Comparison of ENCODE assay signal across 10 mouse cellular contexts in genomic region chr10:90431974-90432373, GRCm38 (mm10).
A peak's percentile ranks its signal among the peaks of the same experiment; 100 is the strongest.
DNase-seq lines count a peak whose midpoint lies in the region; ATAC-seq lines count a peak whose summit lies in the region.
"Had no signal": no experiment of that assay in that cellular context is flagged by ENCODE, and none has a peak within 500 bp of the region (broad histone marks: within the 10 kb centered on the region; RNA-seq: fewer than 3 reads in every experiment).

No protein-coding gene starts in this region.

- peaks cover 4% of the 10 kb centered on the region; the same call in 1 of the 2 replicates for H3K4me1 ChIP-seq in embryonic facial prominence, embryonic 12.5 days
- peaks cover 15% of the 10 kb centered on the region for H3K4me1 ChIP-seq in embryonic facial prominence, embryonic 10.5 days
- 0 out of 2 replicates have a peak, but pooled peaks cover 3% of the 10 kb centered on the region for H3K4me1 ChIP-seq in midbrain, embryonic 16.5 days (ENCODE audit: control insufficient read depth, insufficient read depth, low read length)
- H3K4me1 ChIP-seq in midbrain, embryonic 11.5 days (ENCODE audit: control insufficient read depth, insufficient read depth, low read length), result no peaks in the 10 kb centered on the region
- H3K4me1 ChIP-seq: heart, embryonic 15.5 days; liver, embryonic 15.5 days had no signal

- no peaks in the 10 kb centered on the region for H3K9me3 ChIP-seq in embryonic facial prominence, embryonic 12.5 days
- no peaks in the 10 kb centered on the region for H3K9me3 ChIP-seq in embryonic facial prominence, embryonic 10.5 days
- H3K9me3 ChIP-seq in midbrain, embryonic 16.5 days (replicated peaks; ENCODE audit: control insufficient read depth, low read length, poor library complexity, severe bottlenecking), result 0 out of 2 replicates have a peak, but pooled peaks cover 3% of the 10 kb centered on the region
- no peaks in the 10 kb centered on the region for H3K9me3 ChIP-seq in midbrain, embryonic 11.5 days (ENCODE audit: control insufficient read depth, low read length)
- H3K9me3 ChIP-seq: heart, embryonic 15.5 days; liver, embryonic 15.5 days had no signal

- intact Hi-C loops in left cerebral cortex, postnatal 10 days (cut with DNase I), result loop anchor here (5.0 kb wide), 1 partner anchor 145 kb away; no protein-coding TSS in a partner anchor

- H3K4me3 ChIP-seq in embryonic facial prominence, embryonic 12.5 days, result no peak overlapping the region
- H3K4me3 ChIP-seq in embryonic facial prominence, embryonic 10.5 days, result no peak overlapping the region
- no peak overlapping the region for H3K4me3 ChIP-seq in midbrain, embryonic 16.5 days (ENCODE audit: low read depth, low read length)
- no peak overlapping the region for H3K4me3 ChIP-seq in midbrain, embryonic 11.5 days (ENCODE audit: low read depth, low read length)
- H3K4me3 ChIP-seq: heart, embryonic 15.5 days; liver, embryonic 15.5 days had no signal

- H3K27me3 ChIP-seq in embryonic facial prominence, embryonic 12.5 days, result no peaks in the 10 kb centered on the region
- no peaks in the 10 kb centered on the region for H3K27me3 ChIP-seq in embryonic facial prominence, embryonic 10.5 days (replicated peaks; ENCODE audit: low read depth, poor library complexity, severe bottlenecking)
- no peaks in the 10 kb centered on the region for H3K27me3 ChIP-seq in midbrain, embryonic 16.5 days (ENCODE audit: control insufficient read depth, insufficient read depth, low read depth, low read length)
- H3K27me3 ChIP-seq in midbrain, embryonic 11.5 days (ENCODE audit: control insufficient read depth, insufficient read depth, low read length), result no peaks in the 10 kb centered on the region
- H3K27me3 ChIP-seq: heart, embryonic 15.5 days; liver, embryonic 15.5 days had no signal

- no peaks in the 10 kb centered on the region for H3K36me3 ChIP-seq in embryonic facial prominence, embryonic 12.5 days
- no peaks in the 10 kb centered on the region for H3K36me3 ChIP-seq in embryonic facial prominence, embryonic 10.5 days (replicated peaks)
- no peaks in the 10 kb centered on the region for H3K36me3 ChIP-seq in midbrain, embryonic 16.5 days (ENCODE audit: control insufficient read depth, insufficient read depth, low read length)
- H3K36me3 ChIP-seq in midbrain, embryonic 11.5 days (ENCODE audit: control insufficient read depth, insufficient read depth, low read length), result no peaks in the 10 kb centered on the region
- H3K36me3 ChIP-seq: heart, embryonic 15.5 days; liver, embryonic 15.5 days had no signal

- ATAC-seq in embryonic facial prominence, embryonic 12.5 days (ENCODE audit: insufficient number of reproducible peaks, insufficient read depth, low FRiP score, low TSS enrichment), result no peak
- no peak for ATAC-seq in midbrain, embryonic 16.5 days
- ATAC-seq in midbrain, embryonic 11.5 days (ENCODE audit: low FRiP score), result no peak

- 39% methylated on average over 9 of the region's 9 CpGs for WGBS in embryonic facial prominence, embryonic 12.5 days
- WGBS in embryonic facial prominence, embryonic 10.5 days, result 48% methylated on average over 9 of the region's 9 CpGs
- WGBS in midbrain, embryonic 16.5 days, result 57% methylated on average over 9 of the region's 9 CpGs
- WGBS in midbrain, embryonic 11.5 days, result 82% methylated on average over 9 of the region's 9 CpGs

- peak overlapping the region; percentile 34; the same call in 1 of the 2 replicates for H3K4me2 ChIP-seq in embryonic facial prominence, embryonic 12.5 days (replicated peaks)
- H3K4me2 ChIP-seq in midbrain, embryonic 16.5 days (ENCODE audit: low read length), result peak overlapping the region; percentile 8; the same call in 1 of the 2 replicates
- no peak overlapping the region for H3K4me2 ChIP-seq in midbrain, embryonic 11.5 days
- H3K4me2 ChIP-seq: heart, embryonic 15.5 days; liver, embryonic 15.5 days had no signal

- no peak overlapping the region for H3K27ac ChIP-seq in embryonic facial prominence, embryonic 12.5 days
- H3K27ac ChIP-seq in embryonic facial prominence, embryonic 10.5 days (replicated peaks), result no peak overlapping the region
- H3K27ac ChIP-seq in midbrain, embryonic 16.5 days (ENCODE audit: low read length), result peak overlapping the region; percentile 49; the same call in 1 of the 2 replicates
- no peak overlapping the region for H3K27ac ChIP-seq in midbrain, embryonic 11.5 days (ENCODE audit: low read depth, low read length)
- H3K27ac ChIP-seq: heart, embryonic 15.5 days; liver, embryonic 15.5 days had no signal

- no peak overlapping the region for H3K9ac ChIP-seq in embryonic facial prominence, embryonic 12.5 days
- H3K9ac ChIP-seq in midbrain, embryonic 16.5 days (ENCODE audit: low read depth, low read length), result no peak overlapping the region
- H3K9ac ChIP-seq in midbrain, embryonic 11.5 days (ENCODE audit: low read length), result no peak overlapping the region
- H3K9ac ChIP-seq: heart, embryonic 15.5 days; liver, embryonic 15.5 days had no signal

- no peak for DNase-seq in embryonic facial prominence, embryonic 10.5 days (ENCODE audit: low spot score)
- no peak for DNase-seq in midbrain, embryonic 11.5 days (ENCODE audit: low spot score, missing footprints)
- DNase-seq in left cerebral cortex, postnatal 10 days (ENCODE audit: extremely low spot score in 1 of 2, low spot score in 2 of 2), result peak; percentile 18 to 25
- peak; percentile 78 for DNase-seq in telencephalon, adult 2 months (ENCODE audit: low read depth, low spot score)
- DNase-seq in cerebellum, adult 11 months, result no peak
- DNase-seq in liver, result no peak

Comparison
In these comparisons a context has a peak if more than half of its experiments do, and no peak if none do; other contexts are left out.
1. DNase-seq: peak in left cerebral cortex, postnatal 10 days (2 of 2) and telencephalon, adult 2 months (single experiment); none in embryonic facial prominence, embryonic 10.5 days (single experiment), midbrain, embryonic 11.5 days (single experiment), cerebellum, adult 11 months (single experiment) and liver (single experiment).